Mouse (Mus musculus): Measurements from ENCODE around the gene Clasp1.

Clasp1 gene

DNA sequence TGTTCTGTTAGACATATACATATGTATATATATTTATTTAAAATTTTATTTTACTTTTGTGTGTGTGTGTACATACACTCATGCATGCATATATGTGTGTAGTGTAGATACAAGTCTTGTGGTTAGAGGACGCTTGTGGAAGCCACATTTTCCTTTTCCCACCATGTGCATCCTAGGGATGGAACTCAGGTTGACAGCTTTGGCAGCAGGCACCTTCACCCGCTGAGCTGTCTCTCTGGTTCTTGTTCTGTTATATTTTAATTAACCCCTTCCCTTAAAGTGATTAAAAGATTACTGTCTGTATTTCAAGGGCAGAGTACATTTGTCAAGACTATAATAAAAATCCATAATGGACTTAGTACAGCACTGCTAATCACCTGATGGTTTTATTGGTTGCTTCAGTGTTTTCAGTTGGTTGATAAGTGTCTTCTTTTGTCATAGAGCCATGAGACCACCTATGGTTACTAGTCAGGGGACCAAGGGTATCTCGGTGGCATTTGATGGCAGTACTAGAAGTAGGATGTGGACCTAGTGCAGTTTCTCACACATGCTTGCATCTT, 62.1 kb downstream of the Clasp1 start:
- no peak for DNase-seq (ENCODE audit: low read depth, low spot score)

GRCm38 (mm10) chr1:118453577-118453976, 64.7 kb downstream of the Clasp1 start:
- DNase-seq (ENCODE audit: low read depth, low spot score) = no peak

GRCm38 (mm10) chr1:118454817-118455216, 66.0 kb downstream of the Clasp1 start:
- DNase-seq (ENCODE audit: low read depth, low spot score) = no peak

GRCm38 (mm10) chr1:118457256-118457882, 68.5 kb downstream of the Clasp1 start:
- DNase-seq (ENCODE audit: low read depth, low spot score) = no peak

DNA sequence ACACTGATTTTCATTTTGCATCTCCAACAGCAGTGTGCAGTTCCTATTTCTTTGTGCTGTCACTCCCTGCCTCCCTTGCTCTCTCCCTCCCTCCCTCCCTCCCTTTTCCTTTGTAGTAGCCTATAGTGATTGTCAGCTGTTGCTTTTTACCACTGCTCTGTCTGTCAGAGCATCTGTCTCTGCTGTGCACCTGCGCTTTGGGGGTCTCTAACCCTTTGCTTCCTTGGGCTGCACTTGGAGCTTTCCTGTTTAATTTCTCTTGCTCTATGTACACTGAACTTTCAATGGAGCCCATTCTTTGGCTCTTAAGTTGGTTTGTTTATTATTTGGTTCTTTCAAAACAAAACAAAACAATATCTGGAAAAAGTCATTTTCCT, 69.0 kb downstream of the Clasp1 start:
- DNase-seq (ENCODE audit: low read depth, low spot score) = no peak

- DNase-seq (ENCODE audit: low read depth, low spot score) = no peak
These were observed 69.4 kb downstream of the Clasp1 start for GRCm38 (mm10) chr1:118458279-118458678.

DNA sequence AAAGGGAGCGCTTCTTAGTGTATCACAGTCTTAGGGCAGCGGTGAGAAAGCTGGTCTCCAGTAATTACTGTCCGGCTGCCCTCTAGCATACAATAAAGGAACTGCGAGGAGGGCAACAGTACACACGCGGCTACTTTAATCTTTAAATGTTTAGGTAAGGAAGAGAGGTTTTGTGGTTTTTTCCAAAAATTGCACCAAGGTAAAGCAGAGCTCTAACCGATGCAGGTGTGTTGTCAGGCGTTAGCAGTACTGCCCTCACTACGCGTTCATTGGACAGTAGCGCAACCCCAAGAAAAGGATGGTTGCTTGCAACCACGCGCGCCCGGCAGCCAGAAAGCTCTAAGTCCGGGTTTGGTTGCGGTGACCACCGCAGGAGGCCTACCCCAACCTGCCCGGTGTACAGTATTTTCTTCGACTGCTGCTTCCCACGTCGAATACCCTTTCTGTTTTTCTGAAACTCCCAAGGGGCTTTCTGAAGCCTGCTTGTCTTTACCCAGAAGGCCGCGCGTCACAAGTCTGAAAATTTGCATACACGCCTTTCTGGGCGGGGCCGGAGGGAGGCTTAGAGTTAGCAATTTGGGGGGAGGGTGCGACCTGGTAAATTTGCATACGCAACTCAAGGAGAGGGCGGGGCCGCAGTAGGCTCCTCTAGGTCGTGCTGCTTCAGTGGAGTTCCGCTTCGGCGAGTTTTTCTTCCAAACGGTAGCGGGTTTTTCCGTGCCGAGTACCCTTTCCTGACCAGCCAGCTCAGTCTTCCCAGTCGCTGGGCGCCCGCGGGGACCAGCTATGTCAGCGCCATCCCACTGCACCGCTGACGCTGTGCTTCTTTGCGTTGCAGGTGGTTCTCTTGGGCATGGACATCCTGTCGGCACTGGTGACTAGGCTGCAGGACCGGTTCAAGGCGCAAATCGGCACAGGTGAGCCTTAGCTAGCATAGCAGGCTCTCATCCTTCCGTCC, 70.4 kb downstream of the Clasp1 start:
- DNase-seq (ENCODE audit: low read depth, low spot score) = peak; percentile 96

DNA sequence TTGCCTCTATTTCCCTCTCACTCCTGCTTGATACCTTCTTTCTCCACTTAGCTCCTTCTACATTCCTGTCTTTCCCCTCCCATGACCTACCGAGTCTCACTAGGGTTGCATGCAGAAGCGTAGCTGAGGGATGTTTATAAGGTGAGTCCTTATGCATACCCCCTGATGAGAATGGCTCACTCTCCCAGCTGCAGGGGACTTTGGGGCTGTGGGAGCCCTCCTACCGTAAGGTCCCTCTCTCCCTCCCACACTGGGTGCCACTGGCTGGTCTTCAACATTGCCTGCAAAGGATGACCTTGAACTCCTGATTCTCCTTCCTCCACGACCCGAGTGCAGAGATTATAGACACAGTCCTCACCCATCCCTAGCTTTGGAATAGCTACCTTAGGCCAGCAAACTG, 71.9 kb downstream of the Clasp1 start:
- DNase-seq (ENCODE audit: low read depth, low spot score) = no peak

DNA sequence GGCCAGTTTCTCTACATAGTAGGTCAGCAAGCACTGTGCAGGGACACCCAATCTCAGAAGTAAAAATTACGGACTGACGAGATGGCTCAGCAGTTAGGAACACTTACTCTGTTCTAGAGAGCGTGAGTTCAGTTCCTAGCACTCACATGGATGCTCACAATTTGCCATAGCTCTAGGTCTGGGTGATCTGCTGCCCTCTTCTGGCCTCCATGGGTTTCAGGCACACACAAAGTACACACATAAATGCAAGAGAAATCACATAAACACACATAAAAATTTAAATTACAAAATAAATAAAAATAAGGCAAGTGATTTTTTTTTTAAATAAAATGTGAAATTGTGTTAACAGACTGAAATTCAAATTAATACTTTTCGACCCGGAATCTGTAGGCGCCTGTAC, 77.2 kb downstream of the Clasp1 start:
- DNase-seq (ENCODE audit: low read depth, low spot score) = no peak

- DNase-seq (ENCODE audit: low read depth, low spot score) = no peak
These were observed 83.5 kb downstream of the Clasp1 start for GRCm38 (mm10) chr1:118472386-118472785.

DNA sequence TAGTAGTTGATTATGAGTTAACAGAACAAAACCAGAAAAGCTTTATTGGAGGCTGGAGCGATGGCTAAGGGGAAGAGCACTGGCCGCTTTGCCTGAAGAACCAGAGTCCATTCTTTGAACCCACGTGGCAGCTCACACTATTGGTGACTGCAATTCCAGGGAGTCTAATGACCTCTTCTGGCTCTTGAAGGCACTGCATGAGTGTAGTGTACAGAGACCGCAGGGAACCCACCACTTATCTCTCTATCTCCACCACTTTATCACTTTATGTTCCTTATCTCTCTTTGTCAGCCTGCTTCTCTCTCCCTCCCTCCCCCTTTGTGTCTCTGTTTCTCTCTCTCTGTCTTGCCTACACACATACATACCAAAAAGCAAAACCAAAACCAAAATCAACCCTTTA, 88.1 kb downstream of the Clasp1 start:
- DNase-seq (ENCODE audit: low read depth, low spot score) = peak; percentile 55

DNA sequence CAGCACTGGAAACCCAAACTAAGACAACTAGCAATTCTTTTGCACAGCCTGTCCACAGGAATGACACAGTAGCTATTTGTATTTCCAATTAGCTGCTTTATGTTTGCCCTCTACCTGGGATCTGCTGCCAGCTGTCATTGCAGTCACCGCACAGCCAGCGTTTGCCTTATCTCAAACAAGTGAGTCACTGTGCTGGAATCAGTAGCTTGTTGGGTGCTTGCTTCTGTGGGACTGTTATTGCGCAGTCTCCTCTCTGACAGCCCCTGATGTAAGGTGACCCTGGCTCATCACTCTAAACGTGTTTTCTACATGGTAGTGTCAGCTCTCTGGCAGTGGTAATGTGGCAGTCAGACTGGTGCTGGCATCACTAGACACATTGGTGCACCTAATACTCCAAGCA, 90.4 kb downstream of the Clasp1 start:
- DNase-seq (ENCODE audit: low read depth, low spot score) = no peak

DNA sequence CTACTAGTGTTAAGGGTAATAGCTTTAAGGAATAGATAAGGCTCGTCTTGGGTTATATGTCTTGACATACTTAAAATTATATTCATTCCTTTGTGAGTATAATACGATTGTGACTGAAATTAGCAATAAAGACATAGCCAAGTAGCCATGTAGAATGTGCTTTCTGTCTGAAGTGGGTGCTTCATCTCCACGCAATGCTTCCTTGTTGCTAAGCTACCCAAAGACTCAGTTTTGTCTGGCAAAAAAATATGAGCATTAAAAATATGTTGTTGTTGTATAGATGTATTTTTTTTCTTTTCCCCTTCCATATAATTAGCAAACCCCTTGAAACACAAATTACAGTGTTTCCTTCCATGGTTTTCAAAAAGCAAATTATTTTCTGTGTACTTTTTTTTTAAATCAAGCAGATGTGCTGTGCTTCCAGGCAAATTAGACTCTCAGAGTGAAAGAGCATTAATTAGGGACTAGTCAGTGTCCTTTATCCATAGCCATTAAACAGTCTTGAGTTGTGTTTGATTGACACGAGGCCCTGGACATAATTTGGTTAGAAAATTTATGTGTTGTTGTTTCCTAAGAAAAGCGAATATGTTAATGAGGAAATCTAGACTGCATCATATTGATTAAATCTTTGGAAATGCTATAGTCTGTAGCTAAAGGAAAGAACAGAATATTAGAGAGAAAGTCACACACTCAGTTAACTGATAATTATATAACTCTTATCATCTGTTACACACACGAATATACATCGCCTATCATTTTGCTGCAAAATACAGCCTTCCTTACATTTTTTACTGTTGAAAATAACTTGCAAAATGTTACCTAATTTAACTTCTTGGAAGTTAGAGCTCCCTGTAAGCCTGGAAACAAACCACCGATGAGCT, 91.9 kb downstream of the Clasp1 start:
- no peak for DNase-seq (ENCODE audit: low read depth, low spot score)

GRCm38 (mm10) chr1:118481365-118481702, 92.5 kb downstream of the Clasp1 start:
- no peak for DNase-seq (ENCODE audit: low read depth, low spot score)

DNA sequence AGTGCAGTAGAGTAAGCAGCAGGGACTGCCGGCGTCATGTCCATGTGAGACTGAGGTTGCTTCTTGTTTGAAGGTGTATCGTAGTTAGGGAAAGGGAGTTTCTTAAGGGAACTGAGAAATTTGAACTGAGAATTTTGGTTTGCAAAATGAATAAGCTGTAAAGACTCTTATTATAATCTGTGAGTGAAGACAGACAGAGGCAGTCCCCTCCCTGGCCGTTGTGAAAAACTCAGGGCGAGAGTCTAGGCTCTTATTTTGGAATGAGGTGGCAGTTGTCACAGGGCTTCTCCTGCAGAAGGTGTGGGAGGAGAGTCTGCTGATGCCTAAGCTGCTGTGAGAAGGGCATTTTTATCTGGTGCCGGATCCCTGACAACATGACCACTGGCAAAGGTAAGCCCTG, 92.8 kb downstream of the Clasp1 start:
- no peak for DNase-seq (ENCODE audit: low read depth, low spot score)

- DNase-seq (ENCODE audit: low read depth, low spot score) = no peak
These were observed 93.6 kb downstream of the Clasp1 start for GRCm38 (mm10) chr1:118482285-118483019.

GRCm38 (mm10) chr1:118483504-118484096, 94.7 kb downstream of the Clasp1 start:
- DNase-seq (ENCODE audit: low read depth, low spot score) = no peak

- no peak for DNase-seq (ENCODE audit: low read depth, low spot score)
These were observed 96.7 kb downstream of the Clasp1 start for GRCm38 (mm10) chr1:118485572-118485971.

- no peak for DNase-seq (ENCODE audit: low read depth, low spot score)
These were observed 97.2 kb downstream of the Clasp1 start for GRCm38 (mm10) chr1:118486021-118486420.

- no peak for DNase-seq (ENCODE audit: low read depth, low spot score)
These were observed 104.0 kb downstream of the Clasp1 start for GRCm38 (mm10) chr1:118492811-118493210.

DNA sequence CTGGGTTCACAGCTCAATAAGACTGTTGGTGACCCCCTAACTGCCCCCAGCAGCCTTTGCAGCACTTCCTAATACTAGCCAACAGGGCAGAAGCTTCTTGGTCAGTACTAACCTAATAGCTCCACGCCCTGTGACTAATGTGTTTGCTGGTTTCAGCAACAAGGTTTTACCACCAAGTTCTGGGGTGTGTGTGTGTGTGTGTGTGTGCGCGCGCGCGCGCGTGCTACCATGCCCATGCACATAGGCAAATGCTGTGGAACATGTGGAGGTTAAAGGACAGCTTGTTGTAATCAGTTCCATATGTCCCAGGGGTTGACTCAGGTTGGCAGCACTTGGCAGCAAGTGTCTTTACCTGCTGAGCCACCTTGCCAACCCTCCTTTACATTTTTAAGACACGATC, 105.7 kb downstream of the Clasp1 start:
- DNase-seq (ENCODE audit: low read depth, low spot score) = no peak
